Mouse (Mus musculus) c-Kit-negative CD71-positive TER-119-positive erythroid progenitor cells, embryonic 14.5 days (primary cell): ENCODE measurements around the gene Sema7a.

ENCODE experiments used
- DNase-seq: peaks from one replicate; pipeline ENCODE4 v3.0.0-alpha.2; 2013; ENCODE audit warnings: low read depth, low spot score

Gene Sema7a

DNA sequence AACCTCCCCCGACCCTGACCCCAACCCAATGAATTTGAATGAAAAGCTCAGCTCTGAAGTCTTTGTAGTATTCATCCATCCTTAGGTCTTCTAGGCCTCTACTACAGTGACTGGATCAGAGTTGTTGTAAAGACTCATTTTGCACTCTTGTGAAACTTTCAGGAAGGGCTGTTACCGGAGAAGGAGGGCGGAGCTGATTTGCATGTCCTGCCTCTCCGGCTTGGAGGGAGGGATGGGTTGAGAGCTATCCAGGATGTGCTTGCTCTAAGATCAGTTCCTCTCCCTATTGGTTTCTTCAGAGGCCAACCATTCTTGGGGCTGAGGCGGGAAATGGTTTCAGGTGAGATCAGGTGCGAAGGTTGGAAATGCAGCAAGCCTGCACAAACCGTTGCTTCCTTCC is 71.1 kb downstream of the Sema7a start:
- DNase-seq, result no peak

DNA sequence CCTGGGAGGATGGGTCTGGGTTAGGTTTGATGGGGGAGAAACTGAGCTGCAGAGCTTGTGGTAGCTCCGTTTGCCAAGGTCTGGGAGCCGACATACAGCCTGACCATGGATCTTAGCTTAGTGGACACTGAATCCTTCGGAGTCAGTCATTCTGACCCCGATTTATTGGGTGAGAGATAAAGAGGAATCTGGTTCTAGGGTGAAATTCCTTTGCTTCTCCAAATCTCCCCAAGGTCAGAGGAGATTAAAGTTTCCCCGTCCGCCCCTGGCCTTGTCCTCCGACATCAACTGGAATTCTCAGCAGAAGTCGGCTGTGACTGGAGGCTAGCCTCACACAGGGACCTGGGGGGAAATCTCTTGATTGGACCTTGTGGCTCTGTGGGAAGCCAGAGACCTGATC is 71.6 kb downstream of the Sema7a start:
- DNase-seq, result no peak
